Mouse (Mus musculus) liver, postnatal 0 days (tissue): ENCODE measurements around the gene Nos2. TPM values are rescaled to one million over a fixed set of nuclear protein-coding genes. Genes with fewer than 3 reads are reported as not detected.

Experiments
- ATAC-seq: fragments of 200-750 bp; cut with Nextera tagmentation; 2 replicates; pipeline ENCODE4 v1.8.0; 2017; ENCODE audit warnings: mild to moderate bottlenecking, moderate library complexity
- DNase-seq: peaks from one replicate; pipeline ENCODE4 v3.0.0-alpha.2; 2016
- H3K27ac ChIP-seq: fragments of 300-500 bp; sonication (generic); 2 replicates; pipeline ENCODE4 v1.5.1; 2014; ENCODE audit warnings: antibody characterized with exemption, moderate library complexity, mild to moderate bottlenecking, low read depth
- H3K27me3 ChIP-seq: fragments of 300-500 bp; sonication (generic); 2 replicates; pipeline ENCODE4 v1.6.1; 2014; ENCODE audit warnings: low read length, control low read depth, mixed read lengths; ENCODE audit not compliant: insufficient read depth
- H3K36me3 ChIP-seq: fragments of 300-500 bp; sonication (generic); replicated peaks from 2 replicates; pipeline ENCODE4 v1.6.1; 2014; ENCODE audit warnings: mild to moderate bottlenecking, control low read depth, low read length, moderate library complexity, mixed read lengths; ENCODE audit not compliant: insufficient read depth
- H3K4me1 ChIP-seq: fragments of 300-500 bp; sonication (generic); 2 replicates; pipeline ENCODE4 v1.6.1; 2014; ENCODE audit warnings: antibody characterized with exemption, mild to moderate bottlenecking, control low read depth; ENCODE audit not compliant: insufficient read depth
- H3K4me2 ChIP-seq: fragments of 300-500 bp; sonication (generic); 2 replicates; pipeline ENCODE4 v1.6.1; 2014; ENCODE audit warnings: low read depth, mild to moderate bottlenecking, low read length, moderate library complexity, mixed read lengths
- H3K4me3 ChIP-seq: fragments of 300-500 bp; sonication (generic); 2 replicates; pipeline ENCODE4 v1.5.1; 2014; ENCODE audit warnings: low read depth, low read length
- H3K9ac ChIP-seq: fragments of 300-500 bp; sonication (generic); replicated peaks from 2 replicates; pipeline ENCODE4 v1.6.1; 2014; ENCODE audit warnings: mild to moderate bottlenecking, moderate library complexity
- H3K9me3 ChIP-seq: fragments of 300-500 bp; sonication (generic); 2 replicates; pipeline ENCODE4 v1.6.1; 2016; ENCODE audit warnings: mild to moderate bottlenecking, control low read depth, low read length, mixed read lengths
- CTCF ChIP-seq: sonication (generic); IDR thresholded peaks from 2 replicates; pipeline ENCODE4 v1.5.1; 2016; ENCODE audit warnings: antibody characterized with exemption, low read depth
- EP300 ChIP-seq: IDR thresholded peaks from 2 replicates; pipeline ENCODE4 v1.6.1; 2016; ENCODE audit warnings: antibody characterized with exemption, low read depth, mild to moderate bottlenecking
- WGBS: fragments of 180-500 bp; shearing (Covaris S2); extraction: QIAGEN DNeasy Blood & Tissue Kit; methylation state at CpG from one replicate; pipeline ENCODE4 v1.1.7; 2014; ENCODE audit not compliant: insufficient replicate concordance; 5-methylcytosine and 5-hydroxymethylcytosine counted together
- polyA plus RNA-seq: library from polyadenylated mRNA; unstranded; fragments of >200 nt; fragmentation: Nextera tagmentation; extraction: Ambion mirVana; gene quantifications from 2 replicates; pipeline ENCODE4 v1.2.1, GENCODE M21; 2015

Nos2 gene
- polyA plus RNA-seq, 1 experiment from 2014 or later: not detected

GRCm38 (mm10) chr11:78967371-78967770, 46.8 kb downstream of the Nos2 start:
- Histone ChIP-seq H3K4me1 (no peaks in the 10 kb centered on the region), H3K27ac (no peak overlapping the region), H3K27me3 (no peaks in the 10 kb centered on the region), H3K9ac (no peak overlapping the region), H3K4me2 (no peak overlapping the region), H3K36me3 (peaks cover 98% of the 10 kb centered on the region), H3K9me3 (no peaks in the 10 kb centered on the region), H3K4me3 (no peak overlapping the region)
- ATAC-seq (peak; percentile 65), DNase-seq (peak; percentile 64)
- 20% methylated on average over 4 of the region's 4 CpGs for WGBS
- TF ChIP-seq EP300 (no peak), CTCF (peak; percentile 86)

- Histone ChIP-seq H3K4me3 (no peak overlapping the region), H3K4me1 (no peaks in the 10 kb centered on the region), H3K27me3 (no peaks in the 10 kb centered on the region), H3K27ac (no peak overlapping the region), H3K9me3 (no peaks in the 10 kb centered on the region), H3K4me2 (no peak overlapping the region), H3K36me3 (peaks cover 98% of the 10 kb centered on the region), H3K9ac (no peak overlapping the region)
- ATAC-seq: no peak
- WGBS: 80% methylated on average over 4 of the region's 4 CpGs
- no peak for TF ChIP-seq EP300
- TF ChIP-seq CTCF: no peak
- DNase-seq: no peak
These were observed 47.5 kb downstream of the Nos2 start for GRCm38 (mm10) chr11:78968121-78968520.

- H3K9me3 ChIP-seq: no peaks in the 10 kb centered on the region
- peaks cover 99% of the 10 kb centered on the region for H3K36me3 ChIP-seq
- 80% methylated on average over 8 of the region's 8 CpGs for WGBS
- peaks cover 10% of the 10 kb centered on the region; the same call in 1 of the 2 replicates for H3K4me1 ChIP-seq
- no peak for ATAC-seq
- H3K27me3 ChIP-seq: no peaks in the 10 kb centered on the region
- no peak for TF ChIP-seq CTCF
- no peak for TF ChIP-seq EP300
- H3K4me3 ChIP-seq: no peak overlapping the region
- no peak overlapping the region for H3K9ac ChIP-seq
- H3K4me2 ChIP-seq: no peak overlapping the region
- no peak for DNase-seq
- H3K27ac ChIP-seq: no peak overlapping the region
These were observed 50.5 kb downstream of the Nos2 start for GRCm38 (mm10) chr11:78971096-78971495.

- Histone ChIP-seq H3K36me3 (peaks cover 99% of the 10 kb centered on the region), H3K4me3 (no peak overlapping the region), H3K4me2 (no peak overlapping the region), H3K27me3 (no peaks in the 10 kb centered on the region), H3K27ac (no peak overlapping the region), H3K4me1 (peaks cover 10% of the 10 kb centered on the region; the same call in 1 of the 2 replicates), H3K9ac (no peak overlapping the region), H3K9me3 (no peaks in the 10 kb centered on the region)
- DNase-seq (no peak), ATAC-seq (no peak)
- 82% methylated on average over 3 of the region's 3 CpGs for WGBS
- TF ChIP-seq EP300 (no peak), CTCF (no peak)
These were observed 51.2 kb downstream of the Nos2 start for GRCm38 (mm10) chr11:78971746-78972145.

- no peak for ATAC-seq
- H3K4me3 ChIP-seq: no peak overlapping the region
These were observed 51.7 kb downstream of the Nos2 start for GRCm38 (mm10) chr11:78972328-78972727.

GRCm38 (mm10) chr11:78972811-78973351, 52.3 kb downstream of the Nos2 start:
- Histone ChIP-seq H3K4me2 (no peak overlapping the region), H3K9me3 (no peaks in the 10 kb centered on the region), H3K27me3 (no peaks in the 10 kb centered on the region), H3K9ac (no peak overlapping the region), H3K36me3 (peaks cover 98% of the 10 kb centered on the region), H3K4me3 (no peak overlapping the region), H3K4me1 (peaks cover 12% of the 10 kb centered on the region), H3K27ac (no peak overlapping the region)
- WGBS: 42% methylated on average over 8 of the region's 8 CpGs
- ATAC-seq: no peak
- DNase-seq: no peak
- no peak for TF ChIP-seq CTCF
- no peak for TF ChIP-seq EP300

More at GRCm38 (mm10) chr11:78972328-78972727, 51.7 kb downstream of the Nos2 start:
- H3K27me3 ChIP-seq: no peaks in the 10 kb centered on the region
- TF ChIP-seq EP300: no peak
- no peak for TF ChIP-seq CTCF
- WGBS: 66% methylated on average over 6 of the region's 6 CpGs
- H3K4me1 ChIP-seq: peaks cover 10% of the 10 kb centered on the region; the same call in 1 of the 2 replicates
- no peak overlapping the region for H3K9ac ChIP-seq
- DNase-seq: no peak
- H3K4me2 ChIP-seq: no peak overlapping the region
- H3K9me3 ChIP-seq: no peaks in the 10 kb centered on the region
- H3K36me3 ChIP-seq: peaks cover 98% of the 10 kb centered on the region
- no peak overlapping the region for H3K27ac ChIP-seq
